Mouse (Mus musculus) thymus, adult 2 months (tissue): Measurements from ENCODE around the gene Tm9sf2.

Source experiments
- CTCF ChIP-seq: fragments of 200-500 bp; IDR thresholded peaks from 2 replicates; pipeline ENCODE4 v1.5.1; 2012; ENCODE audit warnings: mild to moderate bottlenecking, control low read depth, low read length, moderate library complexity, borderline replicate concordance; ENCODE audit not compliant: control insufficient read depth, poor library complexity, insufficient read depth; ENCODE audit errors: extremely low read depth
- POLR2A ChIP-seq: fragments of 200-500 bp; IDR thresholded peaks from 2 replicates; pipeline ENCODE4 v1.6.1; 2012; ENCODE audit warnings: mild to moderate bottlenecking, low read length, control low read depth, moderate library complexity; ENCODE audit not compliant: control insufficient read depth, poor library complexity, insufficient read depth; ENCODE audit errors: extremely low read depth

DNA sequence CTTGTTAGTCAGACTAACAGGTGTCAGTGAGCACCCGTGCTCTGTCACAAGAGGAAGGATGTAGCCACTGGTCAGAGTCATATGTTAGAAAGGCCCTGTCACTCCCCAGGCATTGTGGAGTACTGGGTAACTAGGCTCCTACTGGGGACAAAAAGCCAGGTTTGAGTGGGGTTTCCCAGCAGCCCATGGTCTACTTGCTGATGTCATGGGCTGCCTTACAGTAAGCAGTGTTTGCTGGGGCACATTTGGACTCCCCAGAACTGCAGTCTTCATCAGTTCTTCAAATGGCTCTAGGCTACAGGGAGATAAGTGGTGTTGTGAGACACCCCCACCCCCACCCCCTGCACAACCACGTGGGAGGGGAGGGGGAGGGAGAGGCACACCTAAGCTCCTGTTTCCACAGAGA lies 48.9 kb upstream of the Tm9sf2 start:
- TF ChIP-seq CTCF, result no peak
- no peak for TF ChIP-seq POLR2A
